Mouse (Mus musculus) gonadal fat pad, adult 2 months (tissue): ENCODE measurements around the gene Cdh4. TPM values are rescaled to one million over a fixed set of nuclear protein-coding genes. Genes with fewer than 3 reads are reported as not detected.

Source experiments
- DNase-seq: peaks from one replicate; pipeline ENCODE4 v3.0.0-alpha.2; 2012; ENCODE audit warnings: low read depth
- polyA plus RNA-seq: library from polyadenylated mRNA; depleted of rRNA; stranded (reverse); fragments of >200 nt; gene quantifications from 2 replicates; pipeline ENCODE4 v1.2.3, GENCODE M21; 2012

Cdh4 gene
- polyA plus RNA-seq, 1 experiment = 0.82 TPM

DNA sequence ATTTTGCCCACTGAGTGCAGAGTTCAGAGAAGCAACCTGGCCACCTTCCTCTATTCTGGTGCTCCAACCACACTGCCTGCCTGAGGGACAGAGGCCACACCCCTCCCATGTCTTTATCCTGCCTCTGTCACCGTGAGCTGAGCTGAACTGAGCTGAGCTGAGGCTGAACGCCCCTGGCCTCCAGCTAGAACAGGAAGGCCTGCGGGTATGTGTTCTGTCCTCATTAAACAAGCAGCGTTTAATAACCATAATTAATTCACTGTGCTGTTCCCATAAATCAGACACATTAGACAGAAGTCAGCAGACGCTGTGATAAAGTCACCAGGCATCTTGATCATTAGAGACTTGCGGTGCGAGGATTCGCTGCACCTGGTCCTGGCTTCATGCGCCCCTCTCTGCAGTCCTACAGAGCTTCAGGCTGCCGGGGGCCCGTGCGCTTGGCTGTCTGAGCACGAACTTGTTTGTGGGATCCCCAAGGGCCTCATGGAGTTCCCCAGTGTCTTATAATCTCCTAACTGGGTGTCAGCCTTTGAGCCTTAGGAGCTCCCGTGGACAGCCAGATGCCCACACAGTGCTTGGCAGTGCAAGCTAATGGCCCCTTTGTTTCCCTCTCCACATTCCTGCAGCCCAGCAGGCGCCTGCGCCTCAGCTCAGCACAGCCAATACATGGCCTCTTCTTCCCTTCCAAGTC is 291.1 kb downstream of the Cdh4 start:
- DNase-seq = no peak

DNA sequence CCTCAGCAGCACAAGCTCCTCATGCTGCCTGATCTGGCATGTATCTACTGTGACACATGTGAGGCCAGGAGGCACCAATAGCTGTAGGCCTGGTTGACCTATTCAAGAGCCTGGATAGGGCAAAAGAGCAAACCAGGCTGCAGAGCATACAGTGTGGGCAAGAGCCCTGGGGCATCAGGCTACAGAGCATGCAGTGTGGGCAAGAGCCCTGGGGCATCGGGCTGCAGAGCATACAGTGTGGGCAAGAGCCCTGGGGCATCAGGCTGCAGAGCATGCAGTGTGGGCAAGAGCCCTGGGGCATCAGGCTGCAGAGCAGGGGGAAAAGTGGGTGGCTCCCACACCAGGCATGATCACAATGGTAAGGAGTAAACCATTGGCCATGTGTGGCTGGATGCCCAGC is 300.2 kb downstream of the Cdh4 start:
- DNase-seq = no peak

DNA sequence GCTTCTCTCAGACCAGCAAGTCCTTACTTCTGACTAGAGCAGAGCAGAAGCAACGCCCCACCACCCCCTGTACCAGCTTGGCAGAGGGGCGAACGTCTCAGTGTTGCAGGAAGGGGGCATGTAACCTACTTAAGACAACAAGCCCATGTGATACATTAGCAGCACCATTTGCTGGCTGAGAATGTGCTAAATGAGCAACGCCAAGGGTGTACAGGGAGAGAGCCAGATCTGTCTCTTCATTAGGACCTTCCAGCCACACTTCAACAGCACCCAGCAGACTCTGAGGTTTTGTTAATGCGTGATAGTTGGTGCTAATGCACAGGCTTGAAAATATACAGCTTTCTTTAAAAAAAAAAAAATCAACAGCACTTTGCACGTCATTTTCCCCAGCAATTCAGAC is 300.6 kb downstream of the Cdh4 start:
- DNase-seq = no peak

DNA sequence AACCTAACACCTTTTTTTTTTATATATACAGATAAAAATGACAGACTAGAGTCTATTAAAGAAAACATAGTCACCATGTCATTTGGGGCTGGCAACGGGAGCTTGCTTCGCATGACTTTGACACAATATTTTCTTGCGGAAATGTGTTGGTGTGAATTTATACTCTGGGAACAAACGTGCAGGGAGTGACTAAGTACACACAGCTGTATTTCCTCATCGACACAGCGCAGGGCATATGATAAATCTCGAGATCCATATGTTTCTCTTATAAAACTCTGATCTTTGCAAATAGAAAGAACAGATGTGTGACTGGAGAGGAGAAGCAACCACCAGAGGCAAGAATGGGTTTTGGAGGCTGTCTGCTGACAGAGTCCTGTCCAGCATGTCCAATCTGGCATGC is 304.3 kb downstream of the Cdh4 start:
- DNase-seq = no peak

DNA sequence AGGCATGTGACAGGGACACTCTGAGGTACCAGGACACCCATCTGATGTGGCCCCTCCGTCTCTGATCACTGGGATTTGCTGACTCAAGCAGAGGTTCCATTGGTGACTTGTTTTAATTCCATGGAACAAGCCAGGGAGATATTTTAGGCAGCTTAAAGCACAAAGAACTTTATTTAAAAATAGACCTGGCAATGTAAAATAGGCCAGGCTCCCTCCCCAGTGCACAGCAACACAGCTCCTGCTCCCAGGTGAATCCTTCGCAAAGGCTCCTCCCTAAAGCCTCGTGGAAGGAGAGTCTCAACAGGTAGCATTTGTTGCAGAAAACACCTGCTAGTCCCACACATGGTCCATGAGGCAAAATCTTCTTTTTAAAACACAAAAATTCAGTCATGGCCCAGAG is 307.2 kb downstream of the Cdh4 start:
- no peak for DNase-seq

DNA sequence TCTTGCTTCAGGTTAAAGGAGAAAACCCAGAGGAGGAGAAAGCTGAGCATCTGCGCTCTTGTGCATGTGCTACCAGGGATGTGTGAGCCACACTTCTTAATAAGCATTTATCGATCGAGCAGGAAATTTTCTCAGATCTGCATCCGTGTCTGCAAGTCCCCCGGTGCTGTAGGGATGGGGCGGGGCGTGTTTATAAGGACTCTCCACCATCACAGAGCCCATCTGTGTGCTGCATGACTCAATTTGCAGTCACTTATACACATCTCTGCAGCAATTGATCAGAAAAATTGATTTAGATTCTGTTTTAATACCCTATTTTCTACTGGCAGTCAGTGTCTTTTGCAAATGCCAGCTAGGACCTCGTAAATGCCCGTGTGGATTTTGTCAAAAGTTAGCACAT is 311.6 kb downstream of the Cdh4 start:
- no peak for DNase-seq

DNA sequence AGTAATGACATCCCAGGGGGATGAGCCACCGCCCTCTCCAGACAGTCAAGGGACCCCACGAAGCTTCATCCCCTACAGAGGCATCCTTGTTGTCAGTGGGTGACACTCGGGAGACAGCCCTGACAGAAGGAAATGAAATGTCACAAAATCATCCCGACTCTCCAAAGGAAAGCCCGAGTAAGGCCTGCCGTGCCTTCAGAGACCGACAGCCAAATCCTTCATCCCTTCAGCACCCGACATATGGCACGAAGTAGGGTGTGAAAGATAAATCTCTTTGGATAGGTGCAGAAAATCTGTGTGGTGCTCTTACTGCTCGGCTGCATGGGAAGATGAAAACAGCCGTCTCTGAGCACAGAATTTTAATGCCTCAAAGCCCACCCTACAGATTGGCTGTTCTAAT is 312.5 kb downstream of the Cdh4 start:
- DNase-seq = no peak

DNA sequence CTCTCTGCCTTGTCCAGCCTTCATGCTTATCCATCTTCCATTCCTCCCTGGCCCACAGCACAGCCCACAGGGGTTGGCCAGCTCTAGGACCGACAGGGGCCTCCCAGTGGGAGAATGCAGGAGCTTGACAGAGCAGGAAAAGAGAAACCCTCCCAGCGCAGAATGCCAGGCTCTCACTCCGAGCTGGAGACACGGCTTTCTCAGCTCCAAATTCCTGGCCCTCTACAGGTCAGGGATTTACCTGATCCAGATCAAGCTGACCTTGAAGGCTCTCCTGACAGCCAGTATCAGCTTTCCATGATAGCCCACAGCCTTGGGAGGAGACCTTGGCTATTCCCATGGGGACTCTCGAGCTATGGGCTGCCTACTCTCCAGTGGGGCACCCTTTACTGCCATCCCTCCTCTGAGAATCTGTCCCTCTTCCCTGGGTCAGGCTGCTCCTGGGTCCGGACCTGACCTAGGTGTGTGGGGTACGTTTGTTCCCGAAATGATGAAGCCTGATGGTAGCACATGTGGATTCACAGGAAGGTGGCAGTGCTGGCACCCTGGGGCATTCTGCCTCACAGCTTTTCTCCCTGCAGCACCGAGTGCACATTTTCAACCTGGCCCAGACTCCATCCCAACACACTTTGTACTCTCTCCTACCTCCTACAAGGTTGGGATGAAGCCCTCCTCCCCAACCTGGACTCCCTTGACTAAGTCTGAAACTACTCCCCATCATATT is 319.6 kb downstream of the Cdh4 start:
- no peak for DNase-seq

DNA sequence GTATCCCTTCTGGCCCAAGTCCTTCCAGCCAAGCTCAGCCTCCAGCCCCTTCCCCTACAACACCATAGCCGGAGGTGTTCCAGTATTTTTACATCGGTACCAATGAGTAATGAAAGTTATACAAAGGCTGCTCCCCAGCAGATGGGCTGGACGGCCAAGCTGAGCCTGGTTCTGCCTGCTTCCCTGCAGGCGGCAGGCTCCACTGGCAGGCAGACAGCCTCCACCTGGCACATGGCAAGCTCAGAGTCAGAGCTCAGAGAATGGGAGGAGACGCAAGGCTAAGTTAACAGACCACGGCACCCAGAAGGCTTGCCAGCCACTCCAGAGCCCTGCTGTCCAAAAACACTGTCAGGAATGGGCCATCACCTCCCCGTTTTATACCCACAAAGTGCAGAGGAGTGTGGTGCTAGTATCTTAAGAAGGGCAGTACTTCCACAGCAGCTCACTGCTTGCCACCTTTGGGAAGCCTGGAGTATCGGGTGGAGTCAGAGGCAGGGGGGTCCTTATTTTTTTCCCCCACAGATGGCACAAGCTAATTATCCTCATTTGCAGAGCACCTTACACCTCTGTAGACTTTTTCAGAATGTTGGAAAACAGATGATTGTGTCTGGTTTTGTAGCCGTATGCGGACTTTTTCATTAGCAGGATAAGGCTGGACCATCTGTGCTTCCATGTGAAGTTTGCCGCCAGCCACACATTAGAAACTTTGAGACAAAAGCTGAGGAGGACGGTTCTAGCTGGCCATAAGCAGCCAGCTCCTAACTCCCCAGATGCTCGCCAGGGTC is 320.5 kb downstream of the Cdh4 start:
- no peak for DNase-seq

DNA sequence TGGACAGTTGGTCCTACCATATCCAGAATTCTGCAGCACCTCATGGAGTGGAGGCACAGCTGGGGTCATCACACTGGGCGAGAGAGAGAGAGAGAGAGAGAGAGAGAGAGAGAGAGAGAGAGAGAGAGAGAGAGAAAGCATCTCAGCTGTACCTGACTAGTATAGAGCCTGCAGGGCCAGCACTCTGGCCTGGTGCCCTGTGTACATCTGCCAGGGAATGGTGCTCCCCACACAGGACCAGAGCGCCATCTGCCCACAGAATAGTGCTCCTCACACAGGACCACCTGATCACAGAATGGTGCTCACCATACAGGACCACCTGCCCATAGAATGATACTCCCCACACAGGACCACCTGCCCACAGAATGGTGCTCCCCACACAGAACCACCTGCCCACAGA is 322.2 kb downstream of the Cdh4 start:
- no peak for DNase-seq

DNA sequence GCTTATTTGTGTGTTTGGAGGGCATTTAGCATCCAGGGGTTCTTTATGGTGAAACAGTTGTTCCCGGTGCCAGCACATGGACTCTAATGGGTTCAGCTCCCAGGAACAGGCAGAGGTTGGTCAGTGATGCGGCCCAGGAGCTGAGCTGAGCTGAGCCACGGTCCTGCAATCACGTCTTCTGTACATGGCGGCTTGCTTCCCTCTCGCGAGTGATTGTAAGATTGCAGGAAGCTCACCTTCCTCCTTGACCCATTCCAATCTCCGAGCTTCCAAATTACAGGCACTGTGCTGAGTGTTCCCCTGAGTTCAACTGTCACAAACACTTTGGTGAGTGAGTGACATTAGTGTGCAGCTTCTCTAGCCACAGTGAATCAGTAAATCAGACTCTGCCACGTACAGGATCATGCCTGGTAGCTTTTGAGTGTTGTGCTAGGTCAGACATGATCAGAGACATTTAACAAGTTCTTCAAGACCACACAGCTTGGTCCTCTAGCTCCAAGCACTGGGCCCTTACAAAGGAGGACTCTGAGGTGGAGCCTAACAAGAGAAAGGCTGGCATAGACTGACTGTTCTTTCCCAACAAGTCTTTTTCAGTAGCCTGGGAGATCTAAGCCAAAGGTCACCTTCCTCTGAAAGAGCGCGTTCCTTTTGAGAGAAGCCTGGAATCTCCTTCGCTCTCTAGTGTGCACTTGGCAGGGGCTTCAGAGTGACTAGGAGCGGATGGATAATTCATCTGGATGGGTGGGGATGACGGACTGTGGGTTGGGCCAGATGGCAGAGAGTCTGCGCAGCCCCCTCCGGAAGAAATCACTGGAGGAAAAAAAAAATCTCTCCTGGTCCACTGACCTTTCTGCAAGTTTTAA is 324.7 kb downstream of the Cdh4 start:
- DNase-seq = peak; percentile 8

DNA sequence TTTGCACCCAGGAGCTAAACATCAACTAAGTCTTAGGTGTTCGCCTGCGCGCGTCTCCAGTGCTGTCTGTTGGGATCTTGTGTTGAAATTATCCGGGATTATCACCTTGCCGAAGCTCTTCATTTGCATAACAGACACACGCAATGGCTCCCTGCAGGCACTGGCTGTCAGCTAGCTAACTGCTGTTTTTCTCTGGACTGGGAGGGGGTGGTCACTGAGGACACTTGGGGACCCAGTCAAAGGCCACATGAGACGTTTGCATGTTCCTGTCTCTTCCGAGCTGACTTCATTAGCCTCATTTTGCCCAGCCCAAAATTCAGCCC is 325.3 kb downstream of the Cdh4 start:
- peak; percentile 19 for DNase-seq

DNA sequence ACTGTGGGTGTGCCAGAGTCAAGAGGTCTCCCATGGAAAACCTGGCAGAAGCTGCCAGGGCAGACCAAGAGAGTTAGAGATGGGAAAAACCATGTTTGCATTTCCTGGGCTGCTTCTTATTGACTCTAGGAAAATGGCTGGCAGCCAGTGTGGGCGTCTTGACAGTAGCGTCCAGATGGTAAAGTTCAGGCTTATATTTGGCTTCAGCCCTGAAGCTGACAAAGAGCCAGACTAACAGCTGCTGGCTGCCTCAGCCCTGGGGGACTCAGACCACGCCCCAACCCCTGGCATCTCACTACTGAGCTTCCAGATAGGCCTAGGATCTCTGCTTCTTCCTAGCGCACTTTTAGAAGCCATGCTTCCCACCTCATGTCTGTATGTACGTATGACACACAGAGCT is 326.9 kb downstream of the Cdh4 start:
- DNase-seq = no peak

DNA sequence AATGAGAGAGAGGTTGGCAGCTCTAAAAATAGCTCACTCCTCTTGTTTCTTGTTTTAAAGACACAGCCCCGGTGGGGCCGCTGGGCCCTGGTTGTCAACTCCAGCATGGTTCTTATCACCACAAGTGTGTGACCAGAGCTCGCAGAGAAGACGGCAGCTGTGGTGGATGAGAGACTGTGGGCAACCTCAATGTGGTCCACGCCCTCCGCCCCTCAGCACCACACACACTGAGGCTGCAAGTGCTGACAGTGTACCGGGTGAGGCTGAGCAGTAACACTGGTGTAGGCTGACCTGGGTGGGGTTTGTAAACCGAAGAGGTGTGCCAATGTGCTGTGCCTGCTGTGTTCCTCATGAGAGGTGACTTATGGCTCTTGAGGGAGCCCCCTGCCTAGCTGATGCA is 327.7 kb downstream of the Cdh4 start:
- no peak for DNase-seq

DNA sequence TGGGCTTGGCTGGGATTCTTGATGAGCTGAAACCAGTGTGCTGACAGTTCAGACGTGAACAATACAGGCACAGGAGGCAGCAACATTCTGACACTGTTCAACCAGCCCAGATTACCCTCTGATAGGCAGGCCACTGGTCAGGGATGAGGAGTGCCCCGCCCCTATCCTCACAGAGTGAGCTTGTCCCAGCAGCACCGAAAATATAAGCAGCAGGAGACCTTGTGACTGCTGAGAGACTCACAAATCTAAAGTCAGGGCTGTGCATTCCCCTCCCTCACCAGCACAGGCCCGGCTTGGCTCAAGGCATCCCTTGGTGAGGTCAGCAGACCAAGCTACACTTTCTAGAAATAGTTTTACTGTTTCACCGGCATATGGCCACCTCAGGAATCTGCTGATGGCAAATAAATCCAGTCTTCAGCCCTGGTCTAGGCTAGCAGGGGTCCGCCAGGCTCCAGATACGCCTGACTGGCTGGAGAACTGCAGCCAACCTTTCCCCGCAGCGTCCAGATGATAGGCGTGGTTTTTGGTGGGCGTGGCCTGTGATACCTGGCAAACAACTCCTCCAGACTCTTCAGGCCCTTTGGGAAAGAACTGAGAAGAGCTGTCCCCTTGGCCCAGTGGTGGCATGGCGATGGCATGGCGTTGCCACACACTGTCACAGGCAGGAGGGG is 332.3 kb downstream of the Cdh4 start:
- no peak for DNase-seq

DNA sequence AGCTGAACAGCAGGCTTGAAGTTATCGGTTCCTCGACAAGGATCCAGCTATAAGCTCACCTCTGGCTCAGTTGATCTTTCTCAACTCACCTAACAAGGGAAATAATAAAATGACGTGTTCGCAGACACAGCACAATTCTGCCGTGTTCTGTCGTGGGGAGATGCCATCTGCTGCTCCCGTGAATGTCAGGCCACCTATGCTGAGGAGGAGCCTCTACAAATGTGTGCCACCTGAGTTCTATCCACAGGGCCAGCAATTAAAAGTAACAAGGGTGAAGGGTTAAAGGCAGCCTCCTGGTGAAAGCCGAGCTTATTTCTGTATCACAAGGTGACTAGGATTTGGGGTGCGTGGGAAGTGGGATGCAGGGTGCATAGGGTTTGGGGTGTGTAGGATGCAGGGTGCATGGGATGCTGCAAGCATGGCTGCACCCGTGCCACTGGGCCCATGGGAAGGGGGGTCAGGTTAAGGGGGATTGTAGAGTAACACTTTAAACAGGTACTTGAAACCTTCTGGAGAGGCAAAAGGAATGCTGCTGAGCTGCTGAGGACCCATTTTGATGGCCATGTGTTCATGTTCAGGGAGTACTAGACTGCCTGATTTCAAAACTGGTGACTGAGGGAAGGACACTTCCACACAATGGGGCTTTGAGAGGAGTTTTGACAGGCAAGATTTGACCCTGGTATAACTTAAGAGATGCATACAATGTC is 333.9 kb downstream of the Cdh4 start:
- DNase-seq = no peak

DNA sequence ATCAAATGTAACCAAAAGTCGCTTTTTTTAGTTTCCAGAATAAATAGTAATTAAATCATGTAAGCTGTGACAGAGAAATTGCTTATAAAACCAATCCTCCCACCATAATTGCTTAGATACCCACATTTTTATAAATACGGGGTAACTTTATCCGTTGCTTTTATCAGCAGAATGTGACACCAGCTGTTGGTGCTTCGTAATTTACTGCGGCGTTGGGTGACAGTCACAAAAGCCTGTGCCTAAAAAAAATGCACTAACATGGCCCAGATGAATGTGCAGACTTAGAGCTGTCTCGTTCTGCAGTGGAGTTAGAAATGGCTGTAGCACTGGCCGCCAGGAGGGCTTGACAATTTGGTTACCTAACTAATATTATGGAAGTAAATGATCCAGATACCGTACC is 337.0 kb downstream of the Cdh4 start:
- no peak for DNase-seq

DNA sequence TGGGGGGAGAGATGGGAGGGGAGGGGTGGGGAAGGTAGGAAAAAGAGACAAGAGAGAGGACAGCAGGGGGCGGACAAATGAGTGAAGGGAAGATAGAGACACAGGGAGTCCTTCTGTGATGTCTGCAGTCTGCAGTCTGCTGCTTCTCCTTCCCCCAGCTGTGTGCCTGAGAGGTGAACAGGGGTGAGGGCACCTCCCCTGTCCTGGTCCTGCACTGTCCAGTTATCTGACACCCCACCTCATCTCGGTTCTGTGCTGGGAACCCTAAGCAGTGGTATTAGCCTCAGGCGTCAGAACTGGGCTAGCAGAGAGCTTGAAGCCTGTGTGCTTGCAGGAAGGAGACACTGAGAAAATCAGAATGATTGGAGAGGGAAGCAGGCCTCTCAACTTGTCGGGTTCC is 338.7 kb downstream of the Cdh4 start:
- DNase-seq = no peak

DNA sequence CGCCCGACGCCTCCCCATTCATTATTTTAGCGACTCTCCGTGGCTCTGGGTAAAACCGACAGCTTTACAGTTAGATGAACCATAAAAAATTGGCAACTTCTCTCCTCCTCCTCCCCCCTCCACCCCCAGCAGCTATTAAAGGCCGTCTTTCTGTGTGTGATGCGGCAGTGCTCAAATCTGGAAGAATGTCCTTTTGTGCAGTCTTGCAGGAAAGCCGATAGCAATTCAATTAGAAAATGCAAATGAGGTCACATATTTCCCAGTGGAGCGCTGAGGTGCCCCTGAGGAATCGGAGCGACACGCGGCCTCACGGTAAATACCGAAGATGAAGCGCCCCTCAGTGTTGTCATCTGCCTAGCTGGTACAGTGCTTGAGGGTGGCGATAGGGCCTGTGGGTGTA is 345.0 kb downstream of the Cdh4 start:
- DNase-seq = no peak

DNA sequence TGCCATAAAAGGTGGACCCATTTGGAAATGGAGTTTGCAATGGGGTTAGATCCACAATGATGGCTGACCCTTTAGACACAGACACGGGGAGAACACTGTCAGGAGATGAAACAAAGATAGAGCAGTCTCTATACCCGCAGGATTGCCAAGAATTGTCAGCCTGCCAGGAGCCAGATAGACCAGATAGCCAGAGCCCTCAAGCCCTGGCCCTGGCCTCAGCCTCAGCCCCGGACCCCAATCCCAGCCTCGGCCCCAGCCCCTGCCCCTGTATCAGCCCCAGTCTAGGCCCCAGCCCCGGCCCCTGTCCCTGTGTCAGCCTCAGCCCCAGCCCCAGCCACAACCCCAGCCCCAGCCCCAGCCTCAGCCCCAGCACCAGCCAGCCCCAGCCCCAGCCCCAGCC is 345.6 kb downstream of the Cdh4 start:
- DNase-seq = no peak

DNA sequence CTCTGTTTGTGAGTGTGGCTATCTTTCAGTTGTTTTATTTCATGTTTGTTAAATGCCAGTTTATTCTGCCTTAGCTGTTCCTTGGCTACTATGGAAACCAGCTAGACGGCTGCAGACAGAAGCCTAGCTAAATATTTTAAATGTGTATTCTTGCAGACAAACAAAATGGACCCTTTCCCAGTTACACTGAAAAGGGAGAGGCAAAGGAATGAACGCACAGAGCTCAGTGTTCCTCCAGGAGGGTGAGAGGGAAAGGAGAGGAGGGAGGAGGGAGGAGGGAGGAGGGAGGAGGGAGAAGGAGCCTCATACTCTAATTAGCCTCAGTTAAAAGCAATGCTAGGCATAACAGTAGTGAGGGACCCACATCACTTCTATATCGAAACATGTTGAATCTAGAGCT is 348.5 kb downstream of the Cdh4 start:
- no peak for DNase-seq
